Mouse (Mus musculus) ES-Bruce4 (cell line): Measurements from ENCODE around the gene Hsf4.

Source experiments
- CTCF ChIP-seq: IDR thresholded peaks from one replicate; pipeline ENCODE4 v1.8.1; 2011; ENCODE audit warnings: low read depth, low read length
- EP300 ChIP-seq: IDR thresholded peaks from 2 replicates; pipeline ENCODE4 v1.6.1; 2011; ENCODE audit warnings: low read depth, low read length; ENCODE audit not compliant: insufficient read depth

- TF ChIP-seq EP300 (no peak), CTCF (no peak)
Observed at GRCm38 (mm10) chr8:105264024-105264982, 5.3 kb upstream of the Hsf4 start, which contains the start of the genes Tradd and Fbxl8.
